Mouse (Mus musculus) right cerebral cortex, adult 2 months (tissue): Measurements from ENCODE around the gene Tns1.

Experiments used
- DNase-seq, 2 experiments: peaks; one replicate each; pipeline ENCODE4 v3.0.0; 2021 to 2022; ENCODE audit warnings: low spot score in 2 of 2

Tns1 gene

GRCm38 (mm10) chr1:73932421-73933145 is 191.7 kb downstream of the Tns1 start:
- DNase-seq: no peak

- DNase-seq: no peak
These were observed 192.4 kb downstream of the Tns1 start for GRCm38 (mm10) chr1:73931851-73932250.

DNA sequence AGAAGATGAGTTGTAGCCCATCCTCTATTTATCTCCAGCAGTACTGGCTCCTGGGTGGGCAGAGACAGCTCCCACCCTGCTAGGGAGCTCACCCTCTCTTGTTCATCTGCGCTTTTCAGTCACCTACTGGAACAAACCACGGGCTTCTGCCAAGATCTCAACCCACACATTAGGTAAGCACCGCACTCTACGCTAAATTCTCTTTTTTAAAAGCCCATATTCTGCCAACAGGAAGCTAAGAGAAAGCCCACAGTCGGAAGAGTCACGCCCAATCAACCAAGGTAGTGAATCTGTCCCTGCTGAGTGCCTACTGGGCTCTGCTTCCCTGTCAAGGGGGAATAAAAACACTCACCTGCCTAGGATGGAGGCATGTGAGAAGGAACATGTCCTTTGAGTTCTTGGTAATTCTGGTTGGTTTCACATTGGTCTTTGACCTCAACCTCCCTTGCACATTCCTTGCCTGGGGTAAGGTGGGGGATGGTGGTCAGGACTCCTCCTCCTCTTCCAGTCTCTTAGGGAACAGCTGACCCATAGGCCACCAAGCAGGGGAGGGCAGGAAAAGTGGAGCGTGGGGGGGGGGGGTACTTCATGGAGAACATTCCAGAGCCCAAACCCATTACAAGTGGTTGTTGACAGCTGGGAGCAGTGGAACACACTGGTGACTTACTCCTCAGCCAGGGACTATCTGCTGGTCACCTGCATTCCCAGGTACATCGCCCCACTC is 193.7 kb downstream of the Tns1 start:
- DNase-seq: peak in 1 of 2 experiments; percentile 40

GRCm38 (mm10) chr1:73929952-73930329 is 194.3 kb downstream of the Tns1 start:
- no peak for DNase-seq

GRCm38 (mm10) chr1:73929211-73929951 is 194.9 kb downstream of the Tns1 start:
- DNase-seq: no peak

GRCm38 (mm10) chr1:73928385-73928784 is 195.9 kb downstream of the Tns1 start:
- DNase-seq: no peak

DNA sequence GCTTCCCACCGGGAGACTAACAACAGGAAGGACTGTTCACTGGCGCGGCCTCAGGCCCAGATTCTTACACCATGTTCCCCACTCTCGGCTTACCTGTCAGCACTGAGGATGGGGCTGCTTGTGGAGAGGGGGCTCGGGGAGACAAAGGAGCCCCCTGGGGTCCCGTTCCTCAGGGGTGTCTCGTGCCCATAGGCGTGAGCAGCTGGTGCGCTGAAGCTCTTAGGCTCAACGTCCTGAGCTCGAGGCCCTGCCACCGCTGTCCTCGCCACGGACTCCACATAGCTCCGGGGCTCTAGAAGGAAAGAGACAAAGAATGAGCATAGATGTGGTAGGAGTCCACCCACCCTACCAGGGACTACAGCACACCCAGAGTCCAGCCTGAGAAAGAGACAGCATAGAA is 196.4 kb downstream of the Tns1 start:
- DNase-seq: no peak

GRCm38 (mm10) chr1:73926279-73926678 is 198.0 kb downstream of the Tns1 start:
- peak in 1 of 2 experiments; percentile 45 for DNase-seq

DNA sequence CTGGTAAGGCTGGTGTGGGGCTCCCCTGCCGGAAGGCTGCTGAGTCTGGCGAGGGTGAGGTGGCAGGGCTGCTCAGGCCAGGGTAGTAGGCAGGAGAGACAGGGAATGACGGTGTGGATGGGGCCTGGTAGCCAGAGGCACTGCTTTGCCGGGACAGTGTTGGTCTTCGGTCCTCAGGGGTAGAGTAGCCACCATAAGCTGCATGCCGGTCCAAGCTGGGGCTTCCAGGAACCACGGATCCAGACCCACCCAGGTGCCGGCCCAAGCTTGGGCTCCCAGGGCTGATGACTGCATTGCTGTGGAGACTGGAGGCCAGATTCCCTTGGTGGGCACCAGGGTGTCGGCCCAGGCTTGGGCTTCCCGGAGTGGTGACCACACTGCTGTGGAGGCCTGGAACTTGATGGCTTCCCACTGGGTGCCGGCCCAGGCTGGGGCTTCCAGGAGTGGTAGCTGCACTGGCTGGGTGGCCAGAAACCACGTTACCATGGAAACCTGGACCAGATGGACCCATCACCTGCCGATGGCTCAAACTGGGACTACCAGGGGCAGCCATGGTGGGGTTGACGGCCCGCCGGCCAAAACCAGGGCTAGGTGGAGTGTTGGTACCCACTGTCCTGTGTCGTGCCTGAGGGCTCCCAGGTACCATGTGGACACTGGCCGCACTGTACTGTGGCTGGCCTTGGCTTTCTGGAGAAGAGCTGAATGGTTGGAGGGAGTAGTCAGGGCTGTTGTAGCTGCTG is 199.2 kb downstream of the Tns1 start:
- no peak for DNase-seq

DNA sequence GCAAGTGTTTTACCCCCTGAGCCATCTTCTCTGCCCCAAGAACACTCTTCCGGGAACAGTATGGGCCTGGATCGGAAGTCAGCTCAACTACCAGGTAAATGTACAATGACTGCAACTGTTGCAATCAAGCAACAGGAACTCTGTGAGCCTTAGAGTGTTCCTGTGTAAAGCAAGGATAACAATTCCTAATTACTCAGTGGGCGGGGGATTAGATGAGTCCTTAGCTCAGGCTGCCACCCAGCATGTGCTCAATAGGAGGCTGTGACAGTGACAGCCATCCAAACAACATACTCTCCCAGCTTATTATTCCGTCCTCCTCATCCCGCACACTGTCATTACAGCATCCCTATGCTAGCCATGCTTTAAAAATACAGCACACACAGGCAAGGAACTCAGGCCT is 200.0 kb downstream of the Tns1 start:
- no peak for DNase-seq

- no peak for DNase-seq
These were observed 201.1 kb downstream of the Tns1 start for GRCm38 (mm10) chr1:73923185-73923584.

DNA sequence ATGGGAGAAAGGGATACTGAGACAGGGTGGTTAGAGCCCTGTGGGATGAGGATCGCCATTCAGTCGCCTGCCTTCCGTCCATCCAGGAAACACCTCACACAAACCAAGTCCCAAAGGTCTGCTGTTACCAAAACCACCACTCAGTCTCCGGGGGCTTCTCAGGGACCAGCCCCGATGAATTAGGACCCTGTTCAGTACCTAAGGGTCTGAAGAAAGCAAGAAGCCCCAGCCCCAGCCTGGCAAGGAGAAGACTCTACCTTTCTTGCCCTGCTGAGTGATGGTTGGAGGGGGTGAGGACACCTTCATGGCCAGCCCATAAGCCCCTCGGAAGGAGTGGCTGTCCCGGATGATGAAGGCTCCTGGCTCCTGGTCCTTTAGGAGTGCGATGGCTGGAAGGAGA is 203.5 kb downstream of the Tns1 start:
- no peak for DNase-seq

GRCm38 (mm10) chr1:73919909-73920308 is 204.3 kb downstream of the Tns1 start:
- DNase-seq: no peak

DNA sequence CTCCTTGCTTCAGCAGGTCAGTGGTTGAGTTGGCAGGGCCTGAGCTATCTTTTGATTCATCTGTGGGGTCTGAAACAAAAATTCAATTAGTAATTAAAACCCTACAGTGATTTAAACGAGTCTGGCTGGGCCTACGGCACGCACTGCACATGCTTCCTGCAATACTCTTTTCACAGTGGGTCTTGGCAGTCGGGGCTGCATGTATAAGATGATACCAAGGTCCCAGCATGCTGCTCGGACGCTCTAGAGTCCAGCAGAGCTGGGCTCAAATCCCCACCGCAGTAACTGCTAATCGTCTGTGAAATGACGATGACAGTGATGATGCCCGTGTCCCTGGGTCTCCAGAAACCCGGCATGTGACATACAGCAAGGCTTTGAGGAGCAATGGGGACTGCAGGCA is 206.2 kb downstream of the Tns1 start:
- DNase-seq: no peak

- no peak for DNase-seq
These were observed 208.0 kb downstream of the Tns1 start for GRCm38 (mm10) chr1:73916298-73916697.

DNA sequence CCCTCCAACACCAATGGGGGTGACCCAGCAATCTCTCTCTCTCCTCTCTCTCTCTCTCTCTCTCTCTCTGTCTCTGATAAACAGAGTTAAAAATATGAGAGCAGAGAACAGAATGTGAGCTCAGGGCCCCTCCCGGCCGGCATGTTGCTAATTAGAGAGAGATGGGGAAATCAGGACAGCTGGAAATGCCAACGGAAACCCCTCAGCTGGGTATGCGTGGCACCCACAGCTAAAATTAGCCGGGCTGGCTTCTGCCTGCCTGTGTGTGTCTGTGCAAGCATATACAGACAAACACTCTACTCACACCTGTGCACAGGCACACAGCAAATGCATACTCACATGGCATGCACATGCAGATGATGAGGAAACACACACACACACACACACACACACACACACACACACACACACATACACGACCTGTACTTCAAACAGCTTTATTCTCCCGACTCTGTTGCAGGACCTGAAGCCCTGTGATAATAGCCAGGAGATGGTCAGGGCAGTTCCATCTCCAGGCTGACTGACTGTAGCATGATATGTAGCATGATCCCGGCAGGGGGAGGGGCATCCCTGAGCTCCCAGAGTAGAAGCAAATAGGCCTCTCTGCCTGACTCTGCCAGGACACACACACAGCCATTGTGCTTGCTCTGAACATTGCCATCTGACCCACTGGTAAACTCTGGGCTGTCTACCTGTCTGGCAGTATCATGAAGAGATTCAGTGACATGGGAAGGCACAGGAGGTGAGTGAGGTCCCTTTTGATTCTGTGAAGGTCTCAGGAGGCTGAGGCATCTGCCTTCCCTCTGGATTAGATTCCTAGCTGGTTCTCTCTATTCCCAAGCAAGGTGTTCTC is 208.8 kb downstream of the Tns1 start:
- DNase-seq: peak; percentile 70

DNA sequence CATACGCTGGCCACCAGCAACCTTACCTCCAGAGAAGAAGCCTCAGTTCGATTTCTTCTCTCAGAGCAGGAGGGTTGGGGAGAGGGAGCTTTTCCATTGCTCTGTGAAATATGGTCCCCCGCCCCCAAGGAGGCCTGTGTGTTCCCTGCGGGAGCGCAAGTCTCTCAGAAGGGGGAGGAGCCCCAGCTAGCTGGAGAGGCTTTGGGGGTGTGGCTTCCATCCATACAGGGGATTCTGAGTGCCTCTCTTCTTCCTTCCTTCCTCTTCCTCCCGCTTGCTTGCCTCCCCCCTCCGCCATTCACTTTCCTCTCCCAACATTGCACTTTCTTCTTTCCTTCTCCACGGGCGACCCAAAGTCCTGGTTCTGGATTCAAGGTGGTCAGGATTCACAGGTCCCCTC is 210.2 kb downstream of the Tns1 start:
- no peak for DNase-seq

GRCm38 (mm10) chr1:73913071-73914005 is 210.9 kb downstream of the Tns1 start:
- DNase-seq: no peak

DNA sequence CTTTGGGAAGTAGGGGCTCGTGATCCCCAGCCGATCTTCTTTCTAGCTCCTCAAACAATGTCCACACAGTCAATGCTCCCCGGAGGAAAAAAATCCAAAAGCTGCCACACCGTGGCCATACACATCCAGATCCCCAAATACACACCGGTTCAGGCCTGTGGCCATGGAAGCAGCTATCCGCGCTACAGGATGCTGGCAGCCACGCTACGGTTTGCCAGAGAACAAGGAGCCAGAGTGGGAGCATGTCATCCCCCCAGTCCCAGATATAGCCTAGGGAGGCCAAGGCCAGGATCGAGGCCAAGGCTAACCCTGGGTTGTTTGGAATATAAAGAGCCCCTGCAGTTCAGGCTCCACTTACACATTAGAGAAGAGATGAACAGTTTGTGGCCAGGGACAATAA is 211.8 kb downstream of the Tns1 start:
- DNase-seq: no peak

- no peak for DNase-seq
These were observed 212.3 kb downstream of the Tns1 start for GRCm38 (mm10) chr1:73911981-73912380.
